Mouse (Mus musculus): ENCODE measurements at regions not wholly inside any gene's neighbourhood (a gene's known extent, or its start where the extent isn't known, plus 50 kb on each side); places are given as distances from the start of the nearest gene placed in this dataset.
"Not testable (repeated sequence)": the region's sequence is repeated elsewhere in the genome, so short reads cannot be mapped to it uniquely, and the experiment has no call there.

DNA sequence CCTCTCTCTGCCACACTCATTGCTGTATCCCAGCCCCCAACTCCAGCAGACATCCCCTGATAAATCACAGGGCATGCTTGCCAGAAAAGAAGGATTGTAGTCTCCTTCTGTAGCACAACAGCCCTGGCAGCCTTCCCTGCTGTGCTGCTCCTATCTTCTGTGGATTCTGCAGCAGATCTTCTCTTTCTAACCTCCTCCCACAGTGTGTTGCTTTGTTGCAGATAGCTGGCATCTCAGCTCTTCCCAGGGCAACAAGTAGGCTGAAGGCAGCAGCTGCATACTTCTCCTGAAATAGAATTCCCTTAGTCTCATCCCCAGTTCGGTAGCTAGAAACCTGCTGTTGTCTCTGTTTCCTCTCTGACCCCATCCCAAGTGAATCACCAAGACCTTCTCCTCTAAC is 77.7 kb downstream of the Amer1 start:
- TF ChIP-seq NANOG (IDR thresholded peaks at IDR 0.05; ENCODE audit: borderline replicate concordance, low read length): no peak
- peaks cover 6% of the 10 kb centered on the region; the same call in 1 of the 2 replicates for H3K9me3 ChIP-seq (ENCODE audit: low read length)
- no peaks in the 10 kb centered on the region for H3K36me3 ChIP-seq (ENCODE audit: insufficient read depth, low read length)
- no peaks in the 10 kb centered on the region for H3K27me3 ChIP-seq (ENCODE audit: insufficient read depth, low read length)
- peaks cover 12% of the 10 kb centered on the region; the same call in 1 of the 2 replicates for H3K4me1 ChIP-seq (replicated peaks; ENCODE audit: low read depth, low read length)
- no peak overlapping the region for H3K4me3 ChIP-seq (replicated peaks; ENCODE audit: low read length)

GRCm38 (mm10) chrX:95365326-95365725 is 79.3 kb downstream of the Amer1 start:
- H3K4me3 ChIP-seq (replicated peaks; ENCODE audit: low read length); H3K36me3 ChIP-seq (ENCODE audit: insufficient read depth, low read length); H3K27me3 ChIP-seq (ENCODE audit: insufficient read depth, low read length); H3K9me3 ChIP-seq (ENCODE audit: low read length): not testable (repeated sequence)
- peaks cover 12% of the 10 kb centered on the region; the same call in 1 of the 2 replicates for H3K4me1 ChIP-seq (replicated peaks; ENCODE audit: low read depth, low read length)

DNA sequence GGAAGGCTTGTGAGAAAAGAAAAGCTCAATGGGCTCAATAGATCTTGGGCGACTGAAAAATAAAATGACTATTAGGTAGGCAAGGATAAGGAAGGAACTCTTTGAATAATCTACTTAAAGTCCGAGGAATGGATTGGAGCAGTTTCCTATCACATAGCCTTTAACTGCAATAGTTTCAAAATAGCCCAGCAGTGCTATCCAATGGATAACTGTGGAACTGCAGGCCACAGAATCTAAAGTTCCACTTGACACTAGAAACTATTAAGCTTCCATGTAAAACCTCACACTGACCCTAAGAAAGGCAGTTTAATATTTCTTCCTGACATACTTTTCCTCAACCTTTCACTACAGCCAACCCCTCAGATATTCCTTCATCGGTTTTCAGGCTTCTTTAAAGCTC is 85.6 kb downstream of the Amer1 start:
- no peaks in the 10 kb centered on the region for H3K36me3 ChIP-seq (ENCODE audit: insufficient read depth, low read length)
- no peaks in the 10 kb centered on the region for H3K27me3 ChIP-seq (ENCODE audit: insufficient read depth, low read length)
- no peak overlapping the region for H3K4me3 ChIP-seq (replicated peaks; ENCODE audit: low read length)
- H3K4me1 ChIP-seq (replicated peaks; ENCODE audit: low read depth, low read length): no peaks in the 10 kb centered on the region
- TF ChIP-seq POU5F1 (IDR thresholded peaks at IDR 0.05; ENCODE audit: borderline replicate concordance, low read length): no peak
- no peak for TF ChIP-seq NANOG (IDR thresholded peaks at IDR 0.05; ENCODE audit: borderline replicate concordance, low read length)
- TF ChIP-seq CTCF (conservative IDR thresholded peaks at IDR 0.05; ENCODE audit: low read length): peak; percentile 40
- peaks cover 26% of the 10 kb centered on the region for H3K9me3 ChIP-seq (ENCODE audit: low read length)

All from E14TG2a.4 (cell line).